Mouse (Mus musculus): ENCODE data around the gene Cuedc1. TPM values are rescaled to one million over a fixed set of nuclear protein-coding genes. Genes with fewer than 3 reads are reported as not detected.

Cuedc1 gene
- polyA plus RNA-seq, 1 experiment from 2014 or later, result 17.4 TPM

- Histone ChIP-seq H3K9me3 (ENCODE audit: control insufficient read depth, low read length) (no peaks in the 10 kb centered on the region), H3K4me3 (ENCODE audit: low read depth, low read length) (no peak overlapping the region), H3K9ac (ENCODE audit: low read depth, low read length) (no peak overlapping the region), H3K27ac (replicated peaks; ENCODE audit: low read depth, low read length) (no peak overlapping the region), H3K36me3 (ENCODE audit: control insufficient read depth, insufficient read depth, low read length) (no peaks in the 10 kb centered on the region), H3K27me3 (replicated peaks; ENCODE audit: control insufficient read depth, insufficient read depth, low read length) (no peaks in the 10 kb centered on the region), H3K4me1 (ENCODE audit: control insufficient read depth, insufficient read depth, low read length) (no peaks in the 10 kb centered on the region), H3K4me2 (ENCODE audit: low read depth, low read length) (no peak overlapping the region)
- DNase-seq (ENCODE audit: low spot score) (no peak), ATAC-seq (ENCODE audit: low read depth) (no peak)
- 87% methylated on average over 15 of the region's 15 CpGs for WGBS
Observed at GRCm38 (mm10) chr11:88221929-88222475, 124.1 kb downstream of the Cuedc1 start.

GRCm38 (mm10) chr11:88227001-88227957, 129.4 kb downstream of the Cuedc1 start:
- no peaks in the 10 kb centered on the region for H3K4me1 ChIP-seq (ENCODE audit: control insufficient read depth, insufficient read depth, low read length)
- no peak overlapping the region for H3K4me3 ChIP-seq (ENCODE audit: low read depth, low read length)
- 90% methylated on average over 17 of the region's 17 CpGs for WGBS
- DNase-seq (ENCODE audit: low spot score) (no peak), ATAC-seq (ENCODE audit: low read depth) (no peak)
- no peak overlapping the region for H3K9ac ChIP-seq (ENCODE audit: low read depth, low read length)
- no peaks in the 10 kb centered on the region for H3K9me3 ChIP-seq (ENCODE audit: control insufficient read depth, low read length)
- H3K4me2 ChIP-seq (ENCODE audit: low read depth, low read length), result no peak overlapping the region
- no peak overlapping the region for H3K27ac ChIP-seq (replicated peaks; ENCODE audit: low read depth, low read length)
- no peaks in the 10 kb centered on the region for H3K27me3 ChIP-seq (replicated peaks; ENCODE audit: control insufficient read depth, insufficient read depth, low read length)
- no peaks in the 10 kb centered on the region for H3K36me3 ChIP-seq (ENCODE audit: control insufficient read depth, insufficient read depth, low read length)

GRCm38 (mm10) chr11:88231213-88231790, 133.4 kb downstream of the Cuedc1 start:
- no peak overlapping the region for H3K9ac ChIP-seq (ENCODE audit: low read depth, low read length)
- 72% methylated on average over 4 of the region's 4 CpGs for WGBS
- no peak overlapping the region for H3K4me3 ChIP-seq (ENCODE audit: low read depth, low read length)
- H3K9me3 ChIP-seq (ENCODE audit: control insufficient read depth, low read length), result no peaks in the 10 kb centered on the region
- ATAC-seq (ENCODE audit: low read depth), result peak; percentile 30; the same call in 1 of the 2 replicates
- peaks cover 31% of the 10 kb centered on the region for H3K4me1 ChIP-seq (ENCODE audit: control insufficient read depth, insufficient read depth, low read length)
- H3K4me2 ChIP-seq (ENCODE audit: low read depth, low read length), result no peak overlapping the region
- H3K36me3 ChIP-seq (ENCODE audit: control insufficient read depth, insufficient read depth, low read length), result no peaks in the 10 kb centered on the region
- DNase-seq (ENCODE audit: low spot score), result peak; percentile 68
- H3K27ac ChIP-seq (replicated peaks; ENCODE audit: low read depth, low read length), result no peak overlapping the region
- no peaks in the 10 kb centered on the region for H3K27me3 ChIP-seq (replicated peaks; ENCODE audit: control insufficient read depth, insufficient read depth, low read length)

GRCm38 (mm10) chr11:88233528-88234427, 135.9 kb downstream of the Cuedc1 start:
- WGBS, result 25% methylated on average over 17 of the region's 17 CpGs
- ATAC-seq (ENCODE audit: low read depth) (peak; percentile 71; the same call in 1 of the 2 replicates), DNase-seq (ENCODE audit: low spot score) (peak; percentile 80)
- H3K36me3 ChIP-seq (ENCODE audit: control insufficient read depth, insufficient read depth, low read length), result no peaks in the 10 kb centered on the region
- no peak overlapping the region; the same call in 1 of the 2 replicates for H3K27ac ChIP-seq (replicated peaks; ENCODE audit: low read depth, low read length)
- no peaks in the 10 kb centered on the region for H3K9me3 ChIP-seq (ENCODE audit: control insufficient read depth, low read length)
- no peak overlapping the region for H3K4me2 ChIP-seq (ENCODE audit: low read depth, low read length)
- H3K27me3 ChIP-seq (replicated peaks; ENCODE audit: control insufficient read depth, insufficient read depth, low read length), result no peaks in the 10 kb centered on the region
- H3K9ac ChIP-seq (ENCODE audit: low read depth, low read length), result no peak overlapping the region
- H3K4me1 ChIP-seq (ENCODE audit: control insufficient read depth, insufficient read depth, low read length), result peaks cover 31% of the 10 kb centered on the region
- no peak overlapping the region for H3K4me3 ChIP-seq (ENCODE audit: low read depth, low read length)

GRCm38 (mm10) chr11:88234789-88235188, 136.9 kb downstream of the Cuedc1 start:
- peak overlapping the region; percentile 34 for H3K4me2 ChIP-seq (ENCODE audit: low read depth, low read length)
- no peaks in the 10 kb centered on the region for H3K27me3 ChIP-seq (replicated peaks; ENCODE audit: control insufficient read depth, insufficient read depth, low read length)
- H3K4me3 ChIP-seq (ENCODE audit: low read depth, low read length), result no peak overlapping the region
- H3K36me3 ChIP-seq (ENCODE audit: control insufficient read depth, insufficient read depth, low read length), result no peaks in the 10 kb centered on the region
- H3K9me3 ChIP-seq (ENCODE audit: control insufficient read depth, low read length), result no peaks in the 10 kb centered on the region
- no peak overlapping the region for H3K27ac ChIP-seq (replicated peaks; ENCODE audit: low read depth, low read length)
- ATAC-seq (ENCODE audit: low read depth) (no peak), DNase-seq (ENCODE audit: low spot score) (peak; percentile 61)
- H3K4me1 ChIP-seq (ENCODE audit: control insufficient read depth, insufficient read depth, low read length), result peaks cover 31% of the 10 kb centered on the region
- 16% methylated on average over 4 of the region's 4 CpGs for WGBS
- no peak overlapping the region for H3K9ac ChIP-seq (ENCODE audit: low read depth, low read length)

- H3K36me3 ChIP-seq (ENCODE audit: control insufficient read depth, insufficient read depth, low read length), result no peaks in the 10 kb centered on the region
- peak; percentile 69 for DNase-seq (ENCODE audit: low spot score)
- peaks cover 33% of the 10 kb centered on the region for H3K4me1 ChIP-seq (ENCODE audit: control insufficient read depth, insufficient read depth, low read length)
- 9% methylated on average over 23 of the region's 23 CpGs for WGBS
- 0 out of 2 replicates have a peak, but pooled peaks have one; percentile 8 for ATAC-seq (ENCODE audit: low read depth)
- no peak overlapping the region for H3K4me3 ChIP-seq (ENCODE audit: low read depth, low read length)
- no peaks in the 10 kb centered on the region for H3K27me3 ChIP-seq (replicated peaks; ENCODE audit: control insufficient read depth, insufficient read depth, low read length)
- peak overlapping the region; percentile 34 for H3K4me2 ChIP-seq (ENCODE audit: low read depth, low read length)
- H3K9me3 ChIP-seq (ENCODE audit: control insufficient read depth, low read length), result no peaks in the 10 kb centered on the region
- peak overlapping the region; percentile 57 for H3K27ac ChIP-seq (replicated peaks; ENCODE audit: low read depth, low read length)
- H3K9ac ChIP-seq (ENCODE audit: low read depth, low read length), result peak overlapping the region; percentile 38; the same call in 1 of the 2 replicates
Observed at GRCm38 (mm10) chr11:88235221-88236203, 137.7 kb downstream of the Cuedc1 start.

- Histone ChIP-seq H3K4me3 (ENCODE audit: low read depth, low read length) (no peak overlapping the region), H3K27me3 (replicated peaks; ENCODE audit: control insufficient read depth, insufficient read depth, low read length) (no peaks in the 10 kb centered on the region), H3K36me3 (ENCODE audit: control insufficient read depth, insufficient read depth, low read length) (no peaks in the 10 kb centered on the region), H3K27ac (replicated peaks; ENCODE audit: low read depth, low read length) (0 out of 2 replicates have a peak overlapping the region, but pooled peaks have one; percentile 13), H3K9me3 (ENCODE audit: control insufficient read depth, low read length) (no peaks in the 10 kb centered on the region), H3K9ac (ENCODE audit: low read depth, low read length) (no peak overlapping the region), H3K4me2 (ENCODE audit: low read depth, low read length) (no peak overlapping the region), H3K4me1 (ENCODE audit: control insufficient read depth, insufficient read depth, low read length) (peaks cover 24% of the 10 kb centered on the region)
- WGBS, result 78% methylated on average over 10 of the region's 10 CpGs
- no peak for ATAC-seq (ENCODE audit: low read depth)
- DNase-seq (ENCODE audit: low spot score), result no peak
Observed at GRCm38 (mm10) chr11:88240275-88240674, 142.4 kb downstream of the Cuedc1 start.
